Mouse (Mus musculus) bone marrow macrophage, adult 2 months (primary cell): ENCODE measurements around the gene Stam2.

Experiments
- CTCF ChIP-seq: IDR thresholded peaks from 2 replicates; pipeline ENCODE4 v1.5.1; 2012; ENCODE audit warnings: low read depth, mild to moderate bottlenecking, low read length, moderate library complexity
- POLR2A ChIP-seq: IDR thresholded peaks from 2 replicates; pipeline ENCODE4 v1.6.1; 2012; ENCODE audit warnings: mild to moderate bottlenecking, low read depth, low read length, borderline replicate concordance

DNA sequence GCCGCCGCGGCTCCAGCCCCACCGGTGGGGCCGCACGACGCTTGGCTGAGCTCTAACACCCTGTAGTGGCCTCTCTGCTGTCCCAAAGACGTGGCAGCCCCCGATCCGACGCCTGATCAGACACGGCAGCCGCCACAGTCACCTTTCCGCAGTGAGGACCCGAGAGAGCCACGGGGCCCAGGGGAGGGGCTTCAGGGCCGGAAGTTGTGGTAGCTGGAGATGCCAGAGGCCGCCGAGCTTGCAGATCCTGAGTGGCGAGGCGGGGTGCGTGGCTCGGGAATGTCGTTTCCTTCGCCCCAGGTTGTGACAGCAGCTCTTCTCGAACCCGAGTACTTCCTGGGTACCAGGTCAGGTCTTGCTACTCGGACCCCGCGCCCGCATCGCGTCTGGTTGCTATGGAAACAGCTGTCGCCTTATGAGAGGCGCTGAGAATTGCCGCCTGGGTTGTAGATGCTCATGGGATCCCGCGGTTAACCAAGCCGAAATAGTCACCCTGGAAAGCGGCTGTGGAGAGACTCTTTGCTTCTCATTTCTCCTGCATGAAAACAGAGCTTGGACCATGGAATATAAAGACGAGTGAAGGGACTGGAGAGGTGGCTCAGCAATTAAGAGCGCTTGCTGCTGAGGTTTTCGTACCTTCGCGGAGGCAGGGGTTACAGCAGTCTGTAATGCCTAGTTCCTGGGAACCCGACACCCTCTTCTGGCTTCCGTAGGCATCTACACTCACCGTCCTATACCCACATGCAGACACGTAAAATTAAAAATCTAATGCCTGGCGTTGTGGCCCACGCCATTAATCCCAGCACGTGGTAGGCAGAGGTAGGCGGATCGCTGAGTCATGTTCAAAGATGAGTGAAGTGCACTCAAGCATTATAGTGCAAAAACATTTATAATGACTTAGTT, at the start of gene Stam2:
- TF ChIP-seq CTCF (no peak), POLR2A (no peak)
